Mouse (Mus musculus): ENCODE measurements around the gene Il5. TPM values are rescaled to one million over a fixed set of nuclear protein-coding genes. Genes with fewer than 3 reads are reported as not detected.
"Not testable (repeated sequence)": the region's sequence is repeated elsewhere in the genome, so short reads cannot be mapped to it uniquely, and the experiment has no call there.

Gene Il5
- polyA plus RNA-seq, 1 experiment from 2014 or later = not detected

DNA sequence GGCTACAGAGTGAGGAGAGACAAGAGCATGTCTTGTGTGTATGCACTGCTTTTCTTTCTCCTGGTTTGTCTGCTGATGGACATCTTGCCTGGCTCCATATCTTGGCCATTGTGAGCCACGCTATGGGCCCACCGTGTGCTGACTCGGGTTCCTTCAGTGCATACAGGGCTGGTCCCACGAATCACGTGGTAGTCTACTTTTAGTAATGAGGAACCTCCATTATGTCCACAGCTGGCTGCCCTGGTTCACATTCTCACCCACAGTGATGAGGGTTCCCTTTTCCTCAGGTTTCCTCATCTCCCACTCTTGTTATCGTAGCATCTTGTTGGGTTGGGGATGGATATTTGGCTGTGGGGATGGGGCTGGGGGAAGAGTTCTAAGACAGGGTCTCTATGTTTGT, 28.0 kb downstream of the Il5 start:
- H3K27ac ChIP-seq (ENCODE audit: low read length) = no peak overlapping the region
- 76% methylated on average over 6 of the region's 6 CpGs for WGBS
- H3K4me3 ChIP-seq (ENCODE audit: low read depth, low read length) = no peak overlapping the region
- TF ChIP-seq CTCF (IDR thresholded peaks at IDR 0.05) = no peak
- TF ChIP-seq EP300 (IDR thresholded peaks at IDR 0.05) = no peak
- H3K36me3 ChIP-seq (ENCODE audit: insufficient read depth, low read length) = no peaks in the 10 kb centered on the region
- ATAC-seq = no peak
- no peak for DNase-seq (ENCODE audit: low spot score)
- no peaks in the 10 kb centered on the region for H3K9me3 ChIP-seq (ENCODE audit: low read length)
- no peak overlapping the region for H3K4me2 ChIP-seq (replicated peaks; ENCODE audit: low read depth, low read length)
- H3K9ac ChIP-seq (replicated peaks; ENCODE audit: low read depth) = no peak overlapping the region
- H3K27me3 ChIP-seq (replicated peaks; ENCODE audit: insufficient read depth, low read length) = no peaks in the 10 kb centered on the region
- H3K4me1 ChIP-seq (ENCODE audit: insufficient read depth, low read depth, low read length) = no peaks in the 10 kb centered on the region

GRCm38 (mm10) chr11:53749306-53749705, 28.7 kb downstream of the Il5 start:
- Histone ChIP-seq H3K27me3 (replicated peaks; ENCODE audit: insufficient read depth, low read length) (no peaks in the 10 kb centered on the region), H3K4me2 (replicated peaks; ENCODE audit: low read depth, low read length) (no peak overlapping the region), H3K9ac (replicated peaks; ENCODE audit: low read depth) (no peak overlapping the region), H3K36me3 (ENCODE audit: insufficient read depth, low read length) (no peaks in the 10 kb centered on the region), H3K27ac (ENCODE audit: low read length) (no peak overlapping the region), H3K9me3 (ENCODE audit: low read length) (no peaks in the 10 kb centered on the region), H3K4me1 (ENCODE audit: insufficient read depth, low read depth, low read length) (no peaks in the 10 kb centered on the region), H3K4me3 (ENCODE audit: low read depth, low read length) (no peak overlapping the region)
- WGBS = 69% methylated on average over 4 of the region's 4 CpGs
- ATAC-seq (no peak), DNase-seq (ENCODE audit: low spot score) (no peak)
- TF ChIP-seq EP300 (IDR thresholded peaks at IDR 0.05) = no peak
- TF ChIP-seq CTCF (IDR thresholded peaks at IDR 0.05) = no peak

GRCm38 (mm10) chr11:53749716-53750352, 29.2 kb downstream of the Il5 start:
- Histone ChIP-seq H3K9me3 (ENCODE audit: low read length) (no peaks in the 10 kb centered on the region), H3K4me2 (replicated peaks; ENCODE audit: low read depth, low read length) (no peak overlapping the region), H3K4me3 (ENCODE audit: low read depth, low read length) (no peak overlapping the region), H3K9ac (replicated peaks; ENCODE audit: low read depth) (no peak overlapping the region), H3K27me3 (replicated peaks; ENCODE audit: insufficient read depth, low read length) (no peaks in the 10 kb centered on the region), H3K4me1 (ENCODE audit: insufficient read depth, low read depth, low read length) (no peaks in the 10 kb centered on the region), H3K27ac (ENCODE audit: low read length) (no peak overlapping the region), H3K36me3 (ENCODE audit: insufficient read depth, low read length) (no peaks in the 10 kb centered on the region)
- 51% methylated on average over 5 of the region's 5 CpGs for WGBS
- no peak for ATAC-seq
- TF ChIP-seq CTCF (IDR thresholded peaks at IDR 0.05) (no peak), EP300 (IDR thresholded peaks at IDR 0.05) (no peak)
- DNase-seq (ENCODE audit: low spot score) = no peak

- Histone ChIP-seq H3K27me3 (replicated peaks; ENCODE audit: insufficient read depth, low read length) (no peaks in the 10 kb centered on the region), H3K9me3 (ENCODE audit: low read length) (no peaks in the 10 kb centered on the region), H3K4me2 (replicated peaks; ENCODE audit: low read depth, low read length) (no peak overlapping the region), H3K4me1 (ENCODE audit: insufficient read depth, low read depth, low read length) (peaks cover 8% of the 10 kb centered on the region; the same call in 1 of the 2 replicates), H3K36me3 (ENCODE audit: insufficient read depth, low read length) (no peaks in the 10 kb centered on the region), H3K9ac (replicated peaks; ENCODE audit: low read depth) (no peak overlapping the region), H3K4me3 (ENCODE audit: low read depth, low read length) (no peak overlapping the region), H3K27ac (ENCODE audit: low read length) (no peak overlapping the region)
- 65% methylated on average over 12 of the region's 12 CpGs for WGBS
- TF ChIP-seq EP300 (IDR thresholded peaks at IDR 0.05) = no peak
- no peak for TF ChIP-seq CTCF (IDR thresholded peaks at IDR 0.05)
- ATAC-seq (no peak), DNase-seq (ENCODE audit: low spot score) (no peak)
Observed at GRCm38 (mm10) chr11:53755011-53755595, 34.5 kb downstream of the Il5 start.

GRCm38 (mm10) chr11:53757612-53758011, 37.0 kb downstream of the Il5 start:
- no peak for DNase-seq (ENCODE audit: low spot score)
- peaks cover 22% of the 10 kb centered on the region for H3K4me1 ChIP-seq (ENCODE audit: insufficient read depth, low read depth, low read length)
- no peak overlapping the region for H3K27ac ChIP-seq (ENCODE audit: low read length)
- TF ChIP-seq EP300 (IDR thresholded peaks at IDR 0.05) = no peak
- TF ChIP-seq CTCF (IDR thresholded peaks at IDR 0.05) = no peak
- H3K27me3 ChIP-seq (replicated peaks; ENCODE audit: insufficient read depth, low read length) = no peaks in the 10 kb centered on the region
- no peak overlapping the region for H3K4me3 ChIP-seq (ENCODE audit: low read depth, low read length)
- no peaks in the 10 kb centered on the region for H3K36me3 ChIP-seq (ENCODE audit: insufficient read depth, low read length)
- H3K9me3 ChIP-seq (ENCODE audit: low read length) = no peaks in the 10 kb centered on the region
- no peak overlapping the region for H3K4me2 ChIP-seq (replicated peaks; ENCODE audit: low read depth, low read length)
- no peak overlapping the region for H3K9ac ChIP-seq (replicated peaks; ENCODE audit: low read depth)
- WGBS = 89% methylated on average over 4 of the region's 4 CpGs
- ATAC-seq = no peak

GRCm38 (mm10) chr11:53758033-53758432, 37.4 kb downstream of the Il5 start:
- H3K4me1 ChIP-seq (ENCODE audit: insufficient read depth, low read depth, low read length) = peaks cover 22% of the 10 kb centered on the region
- peak; percentile 73 for TF ChIP-seq CTCF (IDR thresholded peaks at IDR 0.05)
- DNase-seq (ENCODE audit: low spot score) = peak; percentile 52
- not testable (repeated sequence) for H3K27ac ChIP-seq (ENCODE audit: low read length); H3K9me3 ChIP-seq (ENCODE audit: low read length); H3K4me3 ChIP-seq (ENCODE audit: low read depth, low read length); H3K36me3 ChIP-seq (ENCODE audit: insufficient read depth, low read length); H3K27me3 ChIP-seq (replicated peaks; ENCODE audit: insufficient read depth, low read length); H3K9ac ChIP-seq (replicated peaks; ENCODE audit: low read depth); ATAC-seq; H3K4me2 ChIP-seq (replicated peaks; ENCODE audit: low read depth, low read length)
- WGBS = 81% methylated on average over 9 of the region's 9 CpGs

Data from lung, postnatal 0 days (tissue).